Mouse (Mus musculus) left cerebral cortex, adult 2 months (tissue): ENCODE measurements around the gene Aif1. TPM values are rescaled to one million over a fixed set of nuclear protein-coding genes. Genes with fewer than 3 reads are reported as not detected.

Experiments used
- DNase-seq, 2 experiments: peaks; one replicate each; pipeline ENCODE4 v3.0.0; 2021 to 2022; ENCODE audit warnings: low spot score in 2 of 2, mixed read lengths in 1 of 2; ENCODE audit errors: extremely low spot score in 1 of 2
- H3K27ac ChIP-seq: fragments of 200-600 bp; 2 replicates; pipeline ENCODE4 v1.8.1; 2022
- H3K4me3 ChIP-seq: fragments of 200-600 bp; 2 replicates; pipeline ENCODE4 v1.8.1; 2022
- CTCF ChIP-seq: fragments of 200-600 bp; IDR thresholded peaks from 2 replicates; pipeline ENCODE4 v1.8.1; 2022; ENCODE audit warnings: antibody characterized with exemption, mild to moderate bottlenecking, moderate library complexity
- intact Hi-C: fragments of 180-260 bp; cut with DNase I; formaldehyde crosslinking; loops from one replicate; pipeline ENCODE4 v1.15.1; 2025
- total RNA-seq, 2 experiments: library from RNA; stranded (reverse); gene quantifications; 2 replicates each; pipeline ENCODE4 v1.2.3; 2021

Aif1 gene
- total RNA-seq, 2 experiments from 2014 or later, result 8.0 to 14.4 TPM

DNA sequence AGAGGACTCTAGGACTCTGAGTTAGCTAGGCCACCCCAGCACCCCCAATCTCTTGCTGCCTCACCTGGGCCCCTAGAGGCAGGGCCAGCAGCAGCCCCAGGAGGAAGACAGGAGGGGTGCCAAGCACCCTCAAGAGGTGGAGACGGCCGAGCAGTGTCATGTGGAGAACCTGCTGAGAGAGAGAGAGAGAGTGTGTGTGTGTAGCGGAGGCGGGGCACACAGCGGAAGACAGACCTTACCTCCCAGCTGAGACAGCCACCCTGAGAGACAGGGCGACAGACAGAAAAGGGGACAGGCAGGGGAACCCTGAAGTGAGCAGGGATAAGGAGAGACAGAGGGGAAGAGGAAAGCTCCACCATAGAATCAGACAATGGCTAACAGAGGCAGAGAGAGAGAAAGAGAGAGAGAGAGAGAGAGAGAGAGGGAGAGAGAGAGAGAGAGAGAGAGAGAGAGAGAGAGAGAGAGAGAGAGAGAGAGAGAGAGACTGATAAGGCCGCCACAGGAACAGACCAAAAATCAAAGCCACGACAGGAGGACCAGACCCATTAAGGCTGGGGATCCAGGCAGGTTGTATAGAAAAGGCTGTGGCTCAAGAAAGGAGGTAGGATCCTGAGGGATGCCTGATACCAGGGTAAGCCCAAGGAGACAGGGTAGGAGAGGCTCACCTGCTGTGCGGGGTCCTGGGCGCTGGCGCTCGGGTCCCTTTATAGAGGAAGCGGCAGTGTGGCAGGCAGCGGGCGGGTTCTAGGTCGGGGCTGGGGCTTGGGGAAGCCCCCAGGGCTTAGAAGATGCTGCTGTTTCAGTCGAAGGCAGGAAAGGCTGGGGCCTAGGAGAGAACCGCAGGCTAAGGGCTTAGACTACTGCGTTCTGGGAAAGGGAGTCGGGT is 28.9 kb upstream of the Aif1 start, which contains the start of gene Lta:
Gene Lta, minus strand, starts transcription at position 858 of the 886 bp plus-strand sequence.
- Histone ChIP-seq H3K4me3 (no peak within 1 kb of the TSS), H3K27ac (no peak within 1 kb of the TSS)
- no peak for DNase-seq
- no peak for TF ChIP-seq CTCF
- intact Hi-C loops, result no loop called here

DNA sequence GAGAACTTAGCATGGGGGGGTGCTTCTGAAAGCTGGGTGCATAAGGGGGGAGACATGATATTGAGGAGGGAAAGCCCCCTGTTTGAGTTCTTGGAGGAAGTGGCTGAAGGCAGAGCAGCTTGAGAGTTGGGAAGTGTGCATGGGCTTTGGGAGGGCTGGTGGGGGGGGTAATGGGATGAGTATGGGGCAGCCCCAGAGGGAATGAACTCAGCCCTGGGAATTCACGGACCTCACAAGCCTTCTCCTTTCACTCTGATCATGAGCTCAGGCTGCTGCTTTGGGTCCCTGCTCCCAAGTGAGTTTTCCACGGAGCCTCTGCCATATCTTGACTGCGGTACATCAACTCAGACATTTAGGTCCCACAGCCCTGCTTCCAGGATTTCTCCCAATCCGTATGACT is 26.6 kb upstream of the Aif1 start:
- no peak overlapping the region for H3K27ac ChIP-seq
- no peak for DNase-seq
- intact Hi-C loops, result no loop called here
- no peak overlapping the region for H3K4me3 ChIP-seq
- TF ChIP-seq CTCF, result no peak

GRCm38 (mm10) chr17:35201787-35202186 is 25.9 kb upstream of the Aif1 start, which contains the start of gene Tnf:
Tnf (minus strand) TSS chr17:35202007.
- no peak for DNase-seq
- TF ChIP-seq CTCF, result no peak
- Histone ChIP-seq H3K27ac (no peak within 1 kb of the TSS), H3K4me3 (no peak within 1 kb of the TSS)
- intact Hi-C loops, result no loop called here

GRCm38 (mm10) chr17:35201128-35201527 is 25.3 kb upstream of the Aif1 start:
- H3K4me3 ChIP-seq, result no peak overlapping the region
- DNase-seq, result no peak
- intact Hi-C loops, result no loop called here
- TF ChIP-seq CTCF, result no peak
- no peak overlapping the region for H3K27ac ChIP-seq

GRCm38 (mm10) chr17:35200398-35200797 is 24.5 kb upstream of the Aif1 start:
- DNase-seq, result no peak
- intact Hi-C loops, result no loop called here
- TF ChIP-seq CTCF, result no peak

DNA sequence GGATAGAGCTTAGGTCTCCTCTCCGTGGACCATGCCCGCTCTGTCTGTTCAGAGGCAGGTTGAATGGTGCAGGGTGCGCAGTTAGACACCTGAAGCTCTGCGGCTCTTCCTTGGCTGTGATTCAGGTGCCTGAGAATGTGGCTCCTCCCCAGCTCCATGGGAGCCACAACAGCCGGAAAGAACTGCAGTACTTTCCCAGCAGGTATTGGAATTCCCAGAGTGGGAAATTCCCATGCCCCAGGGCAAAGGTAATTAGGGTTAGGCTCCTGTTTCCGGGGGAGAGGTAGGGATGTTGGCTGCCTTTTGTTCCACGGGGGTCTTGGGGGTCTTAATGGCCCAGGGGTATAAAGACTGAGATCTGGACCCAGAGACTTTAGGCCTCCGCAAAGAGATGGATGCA is 23.1 kb upstream of the Aif1 start:
- intact Hi-C loops, result no loop called here
- Histone ChIP-seq H3K4me3 (no peak overlapping the region), H3K27ac (no peak overlapping the region)
- TF ChIP-seq CTCF, result no peak
- DNase-seq, result no peak

More at GRCm38 (mm10) chr17:35200398-35200797, 24.5 kb upstream of the Aif1 start:
- Histone ChIP-seq H3K27ac (no peak overlapping the region), H3K4me3 (no peak overlapping the region)

DNA sequence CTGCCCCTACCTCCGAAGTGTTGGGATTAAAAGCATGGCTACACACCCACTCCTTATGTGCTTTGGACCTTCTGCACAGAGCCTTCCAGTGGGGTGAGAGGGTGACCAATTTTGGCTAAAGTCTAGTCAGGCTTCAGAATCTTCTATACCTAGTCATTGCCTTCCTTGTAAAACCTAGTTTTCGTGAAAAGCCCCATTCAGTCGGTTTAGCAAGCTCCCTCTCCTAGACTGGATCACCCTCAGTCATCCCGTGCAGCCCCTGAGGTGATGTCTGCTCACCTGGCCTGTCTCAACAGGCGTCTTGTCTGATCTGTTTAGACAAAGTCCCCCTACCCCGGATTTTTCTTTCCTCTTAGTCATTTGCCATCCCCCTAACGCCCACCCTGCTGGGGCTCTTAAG is 22.2 kb upstream of the Aif1 start:
- no peak for TF ChIP-seq CTCF
- Histone ChIP-seq H3K4me3 (no peak overlapping the region), H3K27ac (no peak overlapping the region)
- no peak for DNase-seq
- intact Hi-C loops, result no loop called here

- no peak for TF ChIP-seq CTCF
- intact Hi-C loops, result no loop called here
- Histone ChIP-seq H3K27ac (no peak overlapping the region), H3K4me3 (no peak overlapping the region)
- no peak for DNase-seq
Observed at GRCm38 (mm10) chr17:35197126-35197525, 21.3 kb upstream of the Aif1 start.

GRCm38 (mm10) chr17:35196321-35196641 is 20.4 kb upstream of the Aif1 start:
- TF ChIP-seq CTCF, result no peak
- DNase-seq, result no peak
- intact Hi-C loops, result no loop called here
- Histone ChIP-seq H3K27ac (no peak overlapping the region), H3K4me3 (peak overlapping the region; percentile 47)

- DNase-seq, result peak; percentile 78 to 79
- Histone ChIP-seq H3K4me3 (peak overlapping the region; percentile 47), H3K27ac (no peak overlapping the region)
- TF ChIP-seq CTCF, result peak; percentile 91
- intact Hi-C loops, result no loop called here
Observed at GRCm38 (mm10) chr17:35195631-35196320, 19.9 kb upstream of the Aif1 start.

GRCm38 (mm10) chr17:35194844-35195630 is 19.2 kb upstream of the Aif1 start:
- intact Hi-C loops, result no loop called here

More at GRCm38 (mm10) chr17:35194844-35195630, 19.2 kb upstream of the Aif1 start:
- Histone ChIP-seq H3K4me3 (peak overlapping the region; percentile 47), H3K27ac (no peak overlapping the region)
- no peak for TF ChIP-seq CTCF
- DNase-seq, result no peak
